Mouse (Mus musculus) monocyte, adult 5-6 weeks (primary cell): Measurements from ENCODE around the gene Sub1. TPM values are rescaled to one million over a fixed set of nuclear protein-coding genes. Genes with fewer than 3 reads are reported as not detected.

ENCODE experiments used
- ATAC-seq: fragments of 153-309, 156-312 bp; replicated peaks from 2 replicates; pipeline ENCODE4 v1.8.0; 2017; ENCODE audit warnings: mild to moderate bottlenecking; ENCODE audit not compliant: low TSS enrichment, insufficient number of reproducible peaks, severe bottlenecking, poor library complexity, low FRiP score
- total RNA-seq: library from RNA; stranded (forward); fragments of 200-1000, 200-491, 200-594 nt; gene quantifications from 3 replicates; pipeline ENCODE4 v1.2.3, GENCODE M21; 2017

The Sub1 gene
- total RNA-seq, 1 experiment from 2014 or later = 750 TPM

DNA sequence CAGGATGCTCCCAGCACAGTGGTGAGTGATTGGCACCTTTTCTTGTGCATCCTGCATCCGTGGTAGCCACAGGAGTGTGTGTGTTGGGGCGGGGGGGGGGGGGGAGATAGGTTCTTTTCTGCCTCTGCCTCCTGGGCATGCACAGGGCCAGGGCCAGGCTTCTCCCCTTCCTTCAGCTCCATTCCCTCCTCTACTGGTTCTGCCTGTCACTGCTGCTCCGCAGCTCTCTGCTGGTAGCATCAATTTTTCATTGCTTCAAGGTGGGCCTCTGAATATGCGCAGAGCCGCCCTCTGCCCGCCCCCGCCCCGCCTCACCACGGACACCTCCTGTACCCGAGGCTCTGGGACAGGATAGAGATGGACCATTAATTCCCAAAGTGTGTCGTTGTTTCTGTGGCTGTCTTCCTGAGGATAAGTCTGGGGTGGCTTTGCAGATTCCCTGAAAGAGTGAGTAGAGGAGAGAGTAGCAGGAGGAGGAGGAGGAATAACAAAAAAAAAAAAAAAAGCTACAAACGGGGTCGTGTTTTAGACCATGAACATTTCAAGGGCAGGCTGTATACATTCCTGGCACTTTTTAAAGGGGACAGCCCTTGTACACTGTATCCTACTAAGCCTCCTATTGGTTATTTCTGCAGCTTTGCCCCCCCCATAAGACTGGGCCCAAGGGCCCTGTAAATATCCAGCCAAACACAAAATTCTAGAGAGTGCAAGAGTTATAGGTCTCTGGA lies 21.1 kb upstream of the Sub1 start:
- no peak for ATAC-seq

DNA sequence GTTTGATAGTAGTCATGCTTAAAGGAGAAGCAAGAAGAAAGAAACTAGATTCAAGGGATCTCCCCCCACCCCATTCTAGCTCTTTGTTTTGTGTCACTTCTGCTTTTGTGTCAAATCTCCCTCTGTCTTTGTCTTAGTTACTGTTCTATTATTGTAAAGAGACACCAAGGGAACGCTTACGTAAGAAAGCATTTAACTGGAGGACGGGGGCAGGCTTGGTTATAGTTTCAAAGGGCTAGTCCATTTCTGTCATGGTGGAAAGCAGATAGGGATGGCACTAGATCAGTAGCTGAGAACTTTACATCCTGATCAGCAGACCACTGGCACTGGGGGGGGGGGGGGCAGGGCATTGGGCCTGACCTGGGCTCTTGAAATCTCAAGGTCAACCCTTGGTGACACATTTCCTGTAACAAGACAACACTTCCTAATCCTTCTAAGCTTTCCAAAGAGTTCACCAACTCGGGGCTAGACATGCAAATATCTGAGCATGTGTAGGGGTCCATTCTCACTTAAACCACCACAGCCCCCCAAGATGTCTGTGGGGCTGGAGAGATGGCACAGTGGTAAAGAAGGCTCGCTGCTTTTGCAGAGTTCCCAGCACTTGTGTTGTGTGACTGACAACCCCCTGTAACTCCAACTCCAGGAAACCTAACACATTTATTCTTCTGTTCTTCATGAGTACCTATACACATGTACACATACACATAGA lies 17.6 kb upstream of the Sub1 start:
- peak; percentile 48 for ATAC-seq

- ATAC-seq = no peak
Observed at GRCm38 (mm10) chr15:12013532-12014196, 16.9 kb upstream of the Sub1 start.

DNA sequence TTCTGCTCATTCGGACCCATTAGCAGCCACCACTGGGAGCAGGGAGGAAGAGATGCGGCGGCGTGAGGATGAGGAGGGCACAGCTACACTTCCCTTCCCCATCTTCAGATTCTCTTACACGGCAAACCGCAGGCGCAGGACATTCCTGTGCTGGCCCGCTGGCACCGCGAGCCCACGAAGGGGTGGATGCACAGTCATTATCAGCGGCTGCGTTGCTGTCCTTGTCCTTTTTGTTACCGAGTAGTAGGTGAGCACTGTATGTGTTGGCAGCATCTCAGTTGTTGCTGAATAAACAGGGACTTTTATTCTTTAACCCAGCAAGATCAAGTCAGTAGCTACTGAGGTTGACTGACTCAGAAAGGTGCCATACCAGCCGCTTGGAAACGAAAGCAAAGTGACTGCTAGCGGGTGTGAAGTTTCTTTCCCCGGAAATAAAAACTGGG lies 13.8 kb upstream of the Sub1 start:
- peak; percentile 32 for ATAC-seq

DNA sequence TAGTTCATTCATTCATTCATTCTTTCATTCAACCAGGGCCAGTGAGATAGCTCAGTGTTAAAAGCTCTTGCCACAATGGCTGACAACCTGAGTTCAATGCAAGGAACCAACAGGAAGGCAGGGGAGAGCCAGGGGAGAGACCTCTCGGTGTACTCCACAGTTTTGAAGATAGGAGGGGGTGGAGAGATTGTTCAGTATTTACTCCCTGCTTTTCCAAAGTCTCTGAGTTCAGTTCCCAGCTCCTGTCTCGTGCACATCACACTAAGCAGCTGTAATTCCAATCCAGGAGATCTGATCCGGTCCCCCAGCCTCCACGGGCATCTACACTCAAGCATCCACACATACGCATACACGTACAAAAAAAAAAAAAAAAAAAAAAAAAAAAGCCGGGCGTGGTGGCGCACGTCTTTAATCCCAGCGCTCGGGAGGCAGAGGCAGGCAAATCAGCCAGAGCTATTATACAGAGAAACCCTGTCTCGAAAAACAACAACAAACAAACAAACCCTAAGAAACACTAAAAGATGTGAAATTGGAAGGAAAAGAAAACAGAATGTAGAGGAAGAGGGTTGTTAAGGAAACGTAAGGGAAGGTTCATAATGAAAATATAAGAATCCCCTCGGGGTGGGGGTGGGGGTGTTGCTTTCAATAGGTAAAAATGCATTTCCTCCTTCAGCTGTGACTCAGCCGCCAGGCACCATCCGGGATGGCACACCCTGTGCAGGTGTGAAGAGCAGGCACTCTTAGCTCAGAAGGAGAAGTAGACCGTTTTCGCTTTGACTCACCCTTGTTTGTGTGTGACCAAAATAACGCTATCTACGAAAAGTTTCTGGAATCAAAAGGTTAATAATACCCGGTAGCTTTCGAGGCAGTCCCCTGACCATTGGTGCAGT lies 13.2 kb upstream of the Sub1 start:
- ATAC-seq = peak; percentile 60

DNA sequence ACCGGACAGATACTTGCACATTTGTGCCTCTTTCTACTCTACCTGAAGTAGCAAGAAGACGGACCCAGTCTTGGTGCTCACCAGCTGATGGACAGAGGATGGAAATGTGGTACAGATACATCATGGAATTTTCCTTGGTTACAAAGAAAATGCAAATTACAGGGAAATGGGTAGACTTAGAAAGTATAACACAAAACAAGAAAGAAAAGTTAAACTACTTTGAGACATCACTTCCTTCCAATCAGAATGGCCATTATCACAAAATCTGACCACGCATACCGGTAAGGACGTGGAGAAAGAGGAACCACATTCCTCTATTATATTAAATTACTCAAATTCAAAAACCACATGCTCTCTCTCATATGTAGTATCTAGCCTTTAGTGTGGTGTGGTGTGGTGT lies 12.1 kb upstream of the Sub1 start:
- no peak for ATAC-seq

DNA sequence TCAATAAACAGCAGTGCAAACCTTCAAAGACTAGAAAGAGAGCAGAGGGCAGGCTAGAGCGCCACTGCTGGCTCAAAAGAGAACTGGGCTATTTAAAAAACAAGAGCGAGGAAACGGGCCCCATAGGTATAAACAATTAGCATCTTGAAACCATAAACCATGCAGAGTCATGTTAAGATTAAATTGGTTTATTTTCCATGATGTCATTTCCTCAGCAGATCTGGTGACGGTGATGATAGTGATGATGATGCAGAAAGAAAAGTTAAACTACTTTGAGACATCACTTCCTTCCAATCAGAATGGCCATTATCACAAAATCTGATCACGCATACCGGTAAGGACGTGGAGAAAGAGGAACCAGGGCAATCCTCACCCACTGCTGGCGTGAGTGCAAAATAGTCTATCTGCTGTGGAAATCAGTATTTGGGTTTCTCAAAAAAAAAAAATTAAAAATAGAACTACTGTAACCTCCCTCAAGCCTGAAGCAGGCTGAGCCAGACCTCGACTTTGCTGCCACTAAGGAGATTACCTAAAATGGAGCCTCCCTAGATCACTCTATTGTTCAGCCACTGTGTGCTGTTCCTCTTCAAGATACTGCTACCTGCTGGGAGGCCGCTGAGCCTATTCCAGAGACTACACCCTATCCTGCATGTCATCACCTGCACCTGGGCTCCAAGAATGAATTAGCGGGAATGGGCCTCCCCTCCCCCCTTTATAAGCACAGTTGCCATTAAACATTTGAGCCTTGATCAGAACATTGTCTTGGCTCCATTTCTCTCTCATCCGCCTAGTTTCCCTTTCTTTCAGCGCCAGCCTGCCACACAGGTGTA lies 11.4 kb upstream of the Sub1 start:
- peak; percentile 76 for ATAC-seq

DNA sequence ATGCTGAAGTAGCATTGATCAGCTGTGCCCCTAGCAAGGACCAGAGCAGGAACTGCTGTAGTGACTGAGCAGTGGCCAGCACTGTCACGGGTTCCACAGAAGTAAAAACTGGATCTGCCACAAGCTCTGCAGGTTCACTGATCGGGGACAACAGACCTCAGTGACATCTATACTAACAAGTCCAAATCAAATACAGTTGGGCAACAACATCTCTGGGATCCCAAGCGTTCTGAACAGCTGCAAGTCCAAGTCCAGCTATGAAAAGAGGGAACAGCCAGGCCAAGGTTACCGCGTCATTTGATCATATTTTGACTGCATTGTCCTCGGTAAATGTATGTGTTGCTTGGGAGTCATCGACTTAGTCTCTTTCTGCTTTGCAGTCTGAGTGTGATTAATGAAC lies 10.6 kb upstream of the Sub1 start:
- ATAC-seq = no peak

- no peak for ATAC-seq
Observed at GRCm38 (mm10) chr15:12006169-12006568, 9.4 kb upstream of the Sub1 start.

GRCm38 (mm10) chr15:11995815-11996201 lies 975 bp downstream of the Sub1 start:
- ATAC-seq = peak; percentile 99

DNA sequence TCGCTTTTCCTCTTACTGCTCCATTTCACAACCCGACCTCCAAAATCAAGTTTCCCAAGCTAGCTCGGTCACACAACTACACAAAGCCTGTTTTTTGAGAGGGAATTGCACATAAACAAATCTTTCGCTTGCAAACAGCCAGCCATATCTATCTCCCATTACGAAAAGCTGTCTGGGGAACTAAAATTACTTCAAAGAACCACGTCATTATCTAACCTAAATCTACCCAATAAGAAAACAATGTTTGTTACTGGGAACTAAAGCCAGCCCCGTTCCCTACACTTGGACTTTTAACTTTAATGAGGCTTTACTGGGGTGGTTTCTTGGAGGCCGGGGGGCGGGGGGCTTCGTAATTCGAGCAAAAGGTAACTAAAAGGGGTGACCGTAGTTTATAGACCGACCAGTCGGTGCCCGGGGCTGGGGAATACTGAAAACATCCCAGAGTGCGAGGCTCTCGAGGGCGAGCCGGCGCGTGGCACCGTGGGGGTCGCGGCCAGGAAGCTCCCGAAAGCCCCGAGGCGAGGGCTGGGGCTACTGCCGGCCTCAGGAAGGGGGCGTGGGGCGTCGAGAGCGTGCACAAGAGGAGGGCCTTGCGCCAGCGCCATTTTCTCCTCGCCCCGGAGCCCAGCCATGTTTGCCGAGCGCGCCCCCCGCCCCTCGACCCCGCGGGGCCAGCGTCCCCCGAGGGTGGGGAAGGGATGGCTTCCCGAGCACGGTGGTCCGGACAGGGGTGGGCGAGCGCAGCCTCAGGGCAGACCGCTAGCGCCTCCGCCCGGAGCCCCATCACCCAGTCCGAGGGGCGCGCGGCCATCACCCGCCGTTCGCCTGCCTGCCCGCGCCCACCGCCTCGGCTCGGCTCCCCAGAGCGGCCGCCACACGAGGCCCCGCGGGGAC lies 1.6 kb downstream of the Sub1 start:
- ATAC-seq = peak; percentile 38; the same call in 1 of the 2 replicates

DNA sequence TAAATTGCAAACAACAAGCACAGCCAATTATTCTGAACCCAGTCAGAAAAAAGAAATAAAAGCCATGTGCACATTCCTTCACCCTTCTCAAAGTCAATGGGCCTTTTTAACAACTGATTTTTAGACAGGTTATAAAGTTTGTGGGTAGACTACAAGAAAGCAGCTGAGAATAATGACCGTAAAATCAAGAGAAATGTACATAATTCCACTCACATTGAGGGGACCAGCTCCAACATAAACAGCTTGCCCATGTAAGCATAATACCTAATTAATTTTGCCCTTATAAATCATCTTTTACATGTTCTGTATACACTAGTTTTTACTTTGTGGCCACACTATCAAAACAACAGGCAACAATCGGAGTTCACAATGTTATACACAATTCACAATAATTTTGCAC lies 2.8 kb downstream of the Sub1 start:
- ATAC-seq = no peak

GRCm38 (mm10) chr15:11991552-11992113 lies 5.2 kb downstream of the Sub1 start:
- no peak for ATAC-seq

- 0 out of 2 replicates have a peak, but pooled peaks have one; percentile 49 for ATAC-seq
Observed at GRCm38 (mm10) chr15:11988580-11988979, 8.2 kb downstream of the Sub1 start.

DNA sequence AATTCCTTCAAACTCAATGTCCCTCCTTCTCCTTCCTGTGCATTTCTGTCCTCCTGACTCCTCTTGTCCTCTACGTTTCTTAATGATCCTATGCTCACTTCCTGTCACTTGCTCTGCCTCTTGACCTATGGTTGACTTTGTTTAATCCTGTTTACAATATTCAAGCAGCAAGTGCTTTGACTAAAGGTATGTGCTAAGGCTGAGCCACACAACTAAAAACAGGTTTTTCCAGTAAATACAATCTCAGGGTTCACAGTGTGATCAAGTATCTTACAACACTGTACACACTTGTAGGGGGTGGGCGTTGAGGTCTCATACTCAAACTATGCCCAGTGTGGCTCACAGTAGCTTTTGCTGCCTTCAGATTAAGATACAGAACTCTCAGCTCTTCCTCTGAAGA lies 8.9 kb downstream of the Sub1 start:
- ATAC-seq = no peak

- no peak for ATAC-seq
Observed at GRCm38 (mm10) chr15:11981985-11982384, 14.8 kb downstream of the Sub1 start.

- ATAC-seq = no peak
Observed at GRCm38 (mm10) chr15:11981501-11981900, 15.3 kb downstream of the Sub1 start.
